Mouse (Mus musculus): ENCODE data around the gene Srpx2. TPM values are rescaled to one million over a fixed set of nuclear protein-coding genes. Genes with fewer than 3 reads are reported as not detected.

Srpx2 gene
- total RNA-seq (2021) = 1 to 10 TPM; 1.4 to 2.0 TPM
- long read RNA-seq, experiment 1, partial matches to known transcripts = 0 of 2 reads
- long read RNA-seq, experiment 1, other reads (novel, unspliced or antisense) = 0 of 2 reads
- long read RNA-seq, experiment 2 = 0 reads

GRCm38 (mm10) chrX:133908261-133908660 lies at the start of gene Srpx2:
Gene Srpx2 (plus strand): TSS chrX:133908426.
- no peak for DNase-seq (ENCODE audit: low spot score in 2 of 2)
- intact Hi-C loops (cut with DNase I) = no loop called here

- no peak for DNase-seq (ENCODE audit: low spot score in 2 of 2)
- intact Hi-C loops (cut with DNase I) = no loop called here
Measured at GRCm38 (mm10) chrX:133869743-133870142, 38.5 kb upstream of the Srpx2 start.

GRCm38 (mm10) chrX:133887308-133887707 lies 20.9 kb upstream of the Srpx2 start:
- intact Hi-C loops (cut with DNase I) = no loop called here
- DNase-seq (ENCODE audit: low spot score in 2 of 2) = no peak

GRCm38 (mm10) chrX:133888111-133888510 lies 20.1 kb upstream of the Srpx2 start:
- intact Hi-C loops (cut with DNase I) = no loop called here
- peak; percentile 15 to 53 for DNase-seq (ENCODE audit: low spot score in 2 of 2)

GRCm38 (mm10) chrX:133898014-133898542 lies 10.1 kb upstream of the Srpx2 start, which contains the start of gene Tspan6:
Gene Tspan6 (minus strand): TSS chrX:133898429.
- peak; percentile 83 to 89 for DNase-seq (ENCODE audit: low spot score in 2 of 2)
- intact Hi-C loops (cut with DNase I) = loop anchor here (5.0 kb wide), 1 partner anchor 111 kb away; no protein-coding TSS in a partner anchor

- DNase-seq (ENCODE audit: low spot score in 2 of 2) = no peak
- intact Hi-C loops (cut with DNase I) = no loop called here
Measured at GRCm38 (mm10) chrX:133911397-133912103, 3.3 kb downstream of the Srpx2 start.

- intact Hi-C loops (cut with DNase I) = no loop called here
- no peak for DNase-seq (ENCODE audit: low spot score in 2 of 2)
Measured at GRCm38 (mm10) chrX:133913006-133913405, 4.8 kb downstream of the Srpx2 start.

GRCm38 (mm10) chrX:133914219-133914618 lies 6.0 kb downstream of the Srpx2 start:
- intact Hi-C loops (cut with DNase I) = no loop called here
- DNase-seq (ENCODE audit: low spot score in 2 of 2) = no peak

- intact Hi-C loops (cut with DNase I) = no loop called here
- no peak for DNase-seq (ENCODE audit: low spot score in 2 of 2)
Measured at GRCm38 (mm10) chrX:133921187-133921586, 13.0 kb downstream of the Srpx2 start.

GRCm38 (mm10) chrX:133926760-133927159 lies 18.5 kb downstream of the Srpx2 start:
- intact Hi-C loops (cut with DNase I) = no loop called here
- DNase-seq (ENCODE audit: low spot score in 2 of 2) = no peak

GRCm38 (mm10) chrX:133931302-133932013 lies 23.2 kb downstream of the Srpx2 start:
- peak; percentile 48 to 58 for DNase-seq (ENCODE audit: low spot score in 2 of 2)
- intact Hi-C loops (cut with DNase I) = loop anchor here (5.0 kb wide), 1 partner anchor 86 kb away; no protein-coding TSS in a partner anchor

- intact Hi-C loops (cut with DNase I) = no loop called here
- DNase-seq (ENCODE audit: low spot score in 2 of 2) = no peak
Measured at GRCm38 (mm10) chrX:133936605-133937225, 28.5 kb downstream of the Srpx2 start.

GRCm38 (mm10) chrX:133939561-133939960 lies 31.3 kb downstream of the Srpx2 start:
- intact Hi-C loops (cut with DNase I) = no loop called here
- no peak for DNase-seq (ENCODE audit: low spot score in 2 of 2)

GRCm38 (mm10) chrX:133947427-133947826 lies 39.2 kb downstream of the Srpx2 start:
- intact Hi-C loops (cut with DNase I) = loop anchor here (5.0 kb wide), 1 partner anchor 70 kb away; no protein-coding TSS in a partner anchor
- peak; percentile 61 to 68 for DNase-seq (ENCODE audit: low spot score in 2 of 2)

- intact Hi-C loops (cut with DNase I) = no loop called here
- no peak for DNase-seq (ENCODE audit: low spot score in 2 of 2)
Measured at GRCm38 (mm10) chrX:133954661-133955060, 46.4 kb downstream of the Srpx2 start.

GRCm38 (mm10) chrX:133960617-133961016 lies 52.4 kb downstream of the Srpx2 start:
- intact Hi-C loops (cut with DNase I) = no loop called here

GRCm38 (mm10) chrX:133964615-133965014 lies 56.4 kb downstream of the Srpx2 start:
- intact Hi-C loops (cut with DNase I) = no loop called here

More at GRCm38 (mm10) chrX:133960617-133961016, 52.4 kb downstream of the Srpx2 start:
- DNase-seq (ENCODE audit: low spot score in 2 of 2) = no peak

GRCm38 (mm10) chrX:133981231-133982002 lies 73.2 kb downstream of the Srpx2 start, which contains the start of gene Sytl4:
Gene Sytl4 (minus strand): TSS chrX:133981812.
- peak in 1 of 2 experiments; percentile 2 for DNase-seq (ENCODE audit: low spot score in 2 of 2)
- intact Hi-C loops (cut with DNase I) = no loop called here

More at GRCm38 (mm10) chrX:133964615-133965014, 56.4 kb downstream of the Srpx2 start:
- DNase-seq (ENCODE audit: low spot score in 2 of 2) = no peak
